Mouse (Mus musculus): Measurements from ENCODE around the gene Adk.

DNA sequence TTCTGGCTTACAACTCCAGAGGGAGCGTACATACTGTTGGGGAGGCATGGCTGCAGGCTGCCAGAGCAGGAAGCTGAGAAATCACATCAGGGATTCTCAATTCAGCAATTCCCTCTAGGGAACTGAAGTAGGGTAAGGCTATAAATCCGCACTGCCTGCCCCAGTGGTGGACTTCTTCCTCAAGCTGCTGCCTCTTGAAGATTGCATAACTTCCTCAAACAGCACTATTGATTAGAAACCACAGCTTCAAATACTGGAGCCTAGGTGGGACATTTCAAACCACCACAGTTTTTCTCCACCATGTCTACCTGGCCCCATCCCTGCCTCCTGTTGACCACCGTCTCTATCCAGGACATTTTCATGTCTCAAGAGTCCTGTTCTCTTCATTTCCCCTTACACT, 38.0 kb downstream of the Adk start:
- no peak for TF ChIP-seq CTCF (IDR thresholded peaks at IDR 0.05; ENCODE audit: low read depth)
- no peak for TF ChIP-seq EP300 (IDR thresholded peaks at IDR 0.05; ENCODE audit: low read depth)

All from liver, embryonic 14.5 days (tissue).